Mouse (Mus musculus): ENCODE measurements around the gene Ppat. TPM values are rescaled to one million over a fixed set of nuclear protein-coding genes. Genes with fewer than 3 reads are reported as not detected.

The Ppat gene
- total and polyA plus RNA-seq, 3 experiments, result 103 to 180 (median 110) TPM

DNA sequence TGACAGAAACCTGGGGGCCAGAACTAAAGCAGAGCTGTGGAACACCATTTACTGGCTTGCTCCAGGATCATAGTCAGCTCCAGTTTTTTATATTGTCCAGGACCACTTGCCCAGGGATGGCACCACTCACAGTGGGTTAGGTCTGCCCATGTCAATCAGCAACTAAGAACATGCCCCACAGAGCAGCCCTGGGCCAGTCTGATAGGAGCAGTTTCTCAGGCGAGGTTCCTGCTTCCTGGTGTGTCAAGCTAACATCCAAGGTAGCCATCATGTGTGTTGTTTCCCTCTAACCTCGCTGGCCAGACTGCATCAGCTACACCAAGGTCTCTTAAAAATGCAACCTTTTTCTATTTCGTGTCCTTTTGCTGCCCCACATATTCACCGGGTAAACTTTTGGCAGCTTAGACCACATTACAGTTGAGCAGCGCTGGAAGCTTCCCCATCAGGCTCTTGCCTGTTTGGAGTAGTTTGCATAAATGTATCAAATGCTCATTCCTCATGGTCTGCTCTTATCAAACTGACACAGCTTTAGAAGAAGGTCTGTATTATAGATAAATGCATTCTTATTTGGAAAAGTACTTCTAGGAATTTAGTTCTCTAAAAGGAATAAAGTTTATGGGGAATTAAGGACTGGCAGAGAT, 41.9 kb upstream of the Ppat start (continued):
- no peak for TF ChIP-seq GABPA (IDR thresholded peaks at IDR 0.05; ENCODE audit: low read depth, low read length)
- TF ChIP-seq JUND (IDR thresholded peaks at IDR 0.05; ENCODE audit: low read depth, low read length), result no peak
- no peak for TF ChIP-seq NRF1 (IDR thresholded peaks at IDR 0.05; ENCODE audit: insufficient read depth, low read depth, low read length, poor library complexity, severe bottlenecking)

DNA sequence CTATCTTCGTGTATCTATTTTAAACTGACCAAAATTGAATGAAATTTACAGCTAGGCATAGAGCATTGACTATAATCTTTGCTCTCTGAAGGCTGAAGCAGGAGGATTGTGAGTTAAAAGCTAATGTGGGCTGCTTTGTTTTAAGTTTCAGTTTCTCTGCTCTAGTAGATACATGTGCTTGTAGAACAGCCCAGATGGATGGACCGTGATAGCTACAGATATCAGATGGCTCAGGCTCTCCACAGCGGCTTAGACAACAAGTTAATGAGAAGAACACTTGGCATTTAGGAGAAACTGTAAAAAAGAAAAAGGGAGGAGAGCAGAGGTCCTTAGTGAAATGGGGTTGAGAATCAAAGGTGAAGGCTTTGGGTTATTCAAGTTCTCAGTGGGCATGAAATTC, 39.4 kb upstream of the Ppat start:
- Histone ChIP-seq H3K9ac (ENCODE audit: control insufficient read depth, low read depth, low read length, poor library complexity, severe bottlenecking) (no peak overlapping the region), H3K36me3 (ENCODE audit: control insufficient read depth in 1 of 2, insufficient read depth in 2 of 2, low read length in 2 of 2) (peaks cover 40 to 61% of the 10 kb centered on the region in 2 experiments), H3K27ac (ENCODE audit: control insufficient read depth, low read depth, low read length) (peak overlapping the region; percentile 26), H3K4me3 (ENCODE audit: control insufficient read depth in 1 of 2, insufficient read depth in 1 of 2, low read depth in 2 of 2, low read length in 2 of 2) (no peak overlapping the region), H3K27me3 (ENCODE audit: control insufficient read depth in 1 of 2, insufficient read depth in 2 of 2, low read length in 2 of 2) (no peaks in the 10 kb centered on the region), H3K9me3 (replicated peaks; ENCODE audit: insufficient read depth, low read length) (no peaks in the 10 kb centered on the region), H3K4me1 (ENCODE audit: control insufficient read depth in 1 of 2, insufficient read depth in 2 of 2, low read length in 2 of 2) (peaks cover 19 to 27% of the 10 kb centered on the region in 2 experiments), H3K79me2 (ENCODE audit: control insufficient read depth, insufficient read depth, low read length, poor library complexity) (no peaks in the 10 kb centered on the region; the same call in none of the 2 replicates)
- peak; percentile 63 for DNase-seq (ENCODE audit: low read depth, low spot score)
- TF ChIP-seq HCFC1 (IDR thresholded peaks at IDR 0.05; ENCODE audit: low read depth, low read length) (peak; percentile 35; the same call in 1 of the 2 replicates), POLR2AphosphoS2 (IDR thresholded peaks at IDR 0.05; ENCODE audit: low read length) (no peak), ELF1 (IDR thresholded peaks at IDR 0.05; ENCODE audit: low read depth, low read length) (no peak), MEF2A (IDR thresholded peaks at IDR 0.05; ENCODE audit: extremely low read depth, insufficient replicate concordance, low read depth, low read length, poor library complexity, severe bottlenecking) (no peak), NRF1 (IDR thresholded peaks at IDR 0.05; ENCODE audit: insufficient read depth, low read depth, low read length, poor library complexity, severe bottlenecking) (no peak), E2F4 (IDR thresholded peaks at IDR 0.05; ENCODE audit: borderline replicate concordance, low read depth, low read length) (no peak), MAX (IDR thresholded peaks at IDR 0.05; ENCODE audit: low read length) (peak; percentile 38; the same call in 1 of the 2 replicates), GATA1 (IDR thresholded peaks at IDR 0.05; ENCODE audit: low read depth, low read length) (peak; percentile 74), EP300 (IDR thresholded peaks at IDR 0.05; ENCODE audit: low read depth in 1 of 2, low read length in 2 of 2) (peak; percentile 55 to 75), POLR2A (IDR thresholded peaks at IDR 0.05; ENCODE audit: control insufficient read depth in 1 of 2, insufficient read depth in 1 of 2, low read depth in 1 of 2, low read length in 2 of 2, poor library complexity in 1 of 2) (no peak), UBTF (IDR thresholded peaks at IDR 0.05; ENCODE audit: borderline replicate concordance, insufficient read depth, low read depth, low read length) (no peak), TAL1 (IDR thresholded peaks at IDR 0.05; ENCODE audit: low read length) (0 out of 2 replicates have a peak, but pooled peaks have one; percentile 4), KAT2A (conservative IDR thresholded peaks at IDR 0.05; ENCODE audit: low read depth, low read length) (no peak), CHD2 (IDR thresholded peaks at IDR 0.05; ENCODE audit: low read length) (no peak), ZKSCAN1 (IDR thresholded peaks at IDR 0.05; ENCODE audit: low read depth, low read length) (no peak), ZC3H11A (IDR thresholded peaks at IDR 0.05; ENCODE audit: low read depth, low read length) (no peak), USF1 (IDR thresholded peaks at IDR 0.05; ENCODE audit: low read depth, low read length) (no peak), SMC3 (IDR thresholded peaks at IDR 0.05; ENCODE audit: low read depth, low read length) (no peak), ZNF384 (IDR thresholded peaks at IDR 0.05; ENCODE audit: low read depth, low read length) (0 out of 2 replicates have a peak, but pooled peaks have one; percentile 0), ZMIZ1 (IDR thresholded peaks at IDR 0.05; ENCODE audit: low read depth, low read length) (no peak), CHD1 (IDR thresholded peaks at IDR 0.05; ENCODE audit: low read depth, low read length) (no peak), SIN3A (IDR thresholded peaks at IDR 0.05; ENCODE audit: low read length) (peak; percentile 46; the same call in 1 of the 2 replicates), MAFK (IDR thresholded peaks at IDR 0.05; ENCODE audit: borderline replicate concordance, low read depth, low read length) (no peak), MYB (IDR thresholded peaks at IDR 0.05; ENCODE audit: low read depth, low read length) (no peak), RCOR1 (IDR thresholded peaks at IDR 0.05; ENCODE audit: low read depth, low read length) (0 out of 2 replicates have a peak, but pooled peaks have one; percentile 18), GABPA (IDR thresholded peaks at IDR 0.05; ENCODE audit: low read depth, low read length) (no peak), TCF12 (IDR thresholded peaks at IDR 0.05; ENCODE audit: low read depth, low read length) (peak; percentile 71; the same call in 1 of the 2 replicates), RAD21 (IDR thresholded peaks at IDR 0.05; ENCODE audit: low read depth, low read length) (no peak), MXI1 (IDR thresholded peaks at IDR 0.05; ENCODE audit: low read depth, low read length) (peak; percentile 68; the same call in 1 of the 2 replicates), BHLHE40 (IDR thresholded peaks at IDR 0.05; ENCODE audit: borderline replicate concordance, low read depth, low read length) (no peak), MYC (IDR thresholded peaks at IDR 0.05; ENCODE audit: low read depth, low read length) (peak; percentile 71; the same call in 1 of the 2 replicates), POLR2AphosphoS5 (IDR thresholded peaks at IDR 0.05; ENCODE audit: borderline replicate concordance, low read depth, low read length) (no peak), CTCF (IDR thresholded peaks at IDR 0.05 in 2 of 3, conservative IDR thresholded peaks at IDR 0.05 in 1 of 3; ENCODE audit: control insufficient read depth in 1 of 3, insufficient read depth in 1 of 3, low read depth in 2 of 3, low read length in 3 of 3, poor library complexity in 1 of 3, severe bottlenecking in 1 of 3) (no peak)
